In genomic region chr8:57574398-57574797, GRCm38 (mm10) we compare ENCODE assay signal across 9 mouse cellular contexts.
A peak's percentile ranks its signal among the peaks of the same experiment; 100 is the strongest.
DNase-seq lines count a peak whose midpoint lies in the region; ATAC-seq and TF ChIP-seq lines count a peak whose summit lies in the region.
"Had no signal": no experiment of that assay in that cellular context is flagged by ENCODE, and none has a peak within 500 bp of the region (broad histone marks: within the 10 kb centered on the region; RNA-seq: fewer than 3 reads in every experiment).

No protein-coding gene starts in this region.

- H3K27me3 ChIP-seq in kidney, embryonic 16.5 days (ENCODE audit: insufficient read depth, low read length), result no peaks in the 10 kb centered on the region
- no peaks in the 10 kb centered on the region for H3K27me3 ChIP-seq in liver, embryonic 14.5 days (ENCODE audit: control insufficient read depth, insufficient read depth, low read length)
- H3K27me3 ChIP-seq in neural tube, embryonic 12.5 days (replicated peaks), result no peaks in the 10 kb centered on the region

- H3K9me3 ChIP-seq in kidney, embryonic 16.5 days (ENCODE audit: low read length), result no peaks in the 10 kb centered on the region
- H3K9me3 ChIP-seq in liver, embryonic 14.5 days (ENCODE audit: control insufficient read depth, low read length), result no peaks in the 10 kb centered on the region
- H3K9me3 ChIP-seq in neural tube, embryonic 12.5 days, result no peaks in the 10 kb centered on the region

- peak; percentile 82 to 85 for DNase-seq in B cell, adult 2 months
- DNase-seq in adrenal gland, adult 18-20 months (ENCODE audit: low spot score in 2 of 2), result peak; percentile 77 to 83
- DNase-seq in embryo, embryonic 10 days (ENCODE audit: low spot score), result peak; percentile 80
- peak; percentile 50 to 68 for DNase-seq in gastrocnemius, postnatal 4 days (ENCODE audit: low spot score in 2 of 2)
- peak; percentile 35 to 56 (median 42) for DNase-seq in liver, embryonic 14.5 days (ENCODE audit: low read depth in 3 of 3, low spot score in 3 of 3)
- DNase-seq in testis, postnatal 14 days (ENCODE audit: low spot score), result peak; percentile 32

- ATAC-seq in kidney, embryonic 16.5 days (ENCODE audit: low FRiP score, low TSS enrichment), result 0 out of 2 replicates have a peak, but pooled peaks have one; percentile 71
- ATAC-seq in liver, embryonic 14.5 days (ENCODE audit: insufficient read depth), result no peak
- ATAC-seq in neural tube, embryonic 12.5 days (ENCODE audit: low FRiP score, low read depth), result peak; percentile 74

- peaks cover 8% of the 10 kb centered on the region; the same call in 1 of the 2 replicates for H3K4me1 ChIP-seq in kidney, embryonic 16.5 days (ENCODE audit: insufficient read depth, low read length)
- H3K4me1 ChIP-seq in liver, embryonic 14.5 days (replicated peaks; ENCODE audit: control insufficient read depth in 2 of 2, insufficient read depth in 2 of 2, low read length in 1 of 2), result peaks cover 12 to 26% of the 10 kb centered on the region in 2 experiments
- peaks cover 8% of the 10 kb centered on the region for H3K4me1 ChIP-seq in neural tube, embryonic 12.5 days

- peak; percentile 93 for TF ChIP-seq CTCF in liver, embryonic 14.5 days (IDR thresholded peaks at IDR 0.05; ENCODE audit: low read depth)

- no peak overlapping the region for H3K4me3 ChIP-seq in kidney, embryonic 16.5 days (ENCODE audit: low read length)
- no peak overlapping the region for H3K4me3 ChIP-seq in liver, embryonic 14.5 days (ENCODE audit: insufficient read depth in 1 of 2, low read depth in 2 of 2, low read length in 2 of 2)
- no peak overlapping the region for H3K4me3 ChIP-seq in neural tube, embryonic 12.5 days
- H3K4me3 ChIP-seq: erythroblast, embryonic 14.5 days had no signal

- no peak overlapping the region for H3K4me2 ChIP-seq in kidney, embryonic 16.5 days (replicated peaks; ENCODE audit: low read depth, low read length)
- no peak overlapping the region for H3K4me2 ChIP-seq in liver, embryonic 14.5 days (ENCODE audit: low read depth)
- no peak overlapping the region for H3K4me2 ChIP-seq in neural tube, embryonic 12.5 days (replicated peaks)

- 6% methylated on average over 7 of the region's 7 CpGs for WGBS in kidney, embryonic 16.5 days
- 3% methylated on average over 7 of the region's 7 CpGs for WGBS in liver, embryonic 14.5 days (ENCODE audit: insufficient replicate concordance)
- 8% methylated on average over 7 of the region's 7 CpGs for WGBS in neural tube, embryonic 12.5 days

- no peak overlapping the region for H3K27ac ChIP-seq in kidney, embryonic 16.5 days (ENCODE audit: low read length)
- no peak overlapping the region for H3K27ac ChIP-seq in liver, embryonic 14.5 days
- no peak overlapping the region for H3K27ac ChIP-seq in neural tube, embryonic 12.5 days

- H3K36me3 ChIP-seq in kidney, embryonic 16.5 days (ENCODE audit: insufficient read depth, low read length), result no peaks in the 10 kb centered on the region; the same call in 1 of the 2 replicates
- no peaks in the 10 kb centered on the region for H3K36me3 ChIP-seq in liver, embryonic 14.5 days (replicated peaks; ENCODE audit: control insufficient read depth, insufficient read depth, low read depth)
- H3K36me3 ChIP-seq in neural tube, embryonic 12.5 days, result no peaks in the 10 kb centered on the region

- H3K9ac ChIP-seq in kidney, embryonic 16.5 days (replicated peaks; ENCODE audit: low read length), result no peak overlapping the region
- no peak overlapping the region for H3K9ac ChIP-seq in liver, embryonic 14.5 days (replicated peaks)
- no peak overlapping the region for H3K9ac ChIP-seq in neural tube, embryonic 12.5 days

- no peak for TF ChIP-seq EP300 in liver, embryonic 14.5 days (IDR thresholded peaks at IDR 0.05; ENCODE audit: low read depth)

Comparison
In these comparisons a context has a peak if more than half of its experiments do, and no peak if none do; other contexts are left out.
1. DNase-seq: peak in every context shown above with its lines; median percentile 84 in B cell, adult 2 months; 80 in adrenal gland, adult 18-20 months; 80 in embryo, embryonic 10 days; 59 in gastrocnemius, postnatal 4 days; 42 in liver, embryonic 14.5 days; 32 in testis, postnatal 14 days.